Mouse (Mus musculus) T-helper 2 cell (primary cell): ENCODE results near the gene Hoxb1.

ENCODE experiments used
- in situ Hi-C: fragments of 300-600 bp; cut with MboI, MseI; formaldehyde crosslinking; loops from one replicate; pipeline ENCODE4 v1.15.1; 2025; ENCODE audit warnings: high pct_unique_total_duplicates

Gene Hoxb1

GRCm38 (mm10) chr11:96333241-96334001, 32.1 kb upstream of the Hoxb1 start:
- in situ Hi-C loops, result no loop called here

- in situ Hi-C loops, result no loop called here
Observed at GRCm38 (mm10) chr11:96334002-96334364, 31.6 kb upstream of the Hoxb1 start.

GRCm38 (mm10) chr11:96334998-96335397, 30.6 kb upstream of the Hoxb1 start:
- in situ Hi-C loops, result no loop called here

GRCm38 (mm10) chr11:96336597-96336996, 29.0 kb upstream of the Hoxb1 start:
- in situ Hi-C loops, result no loop called here

GRCm38 (mm10) chr11:96337026-96337425, 28.5 kb upstream of the Hoxb1 start:
- in situ Hi-C loops, result no loop called here

- in situ Hi-C loops, result no loop called here
Observed at GRCm38 (mm10) chr11:96338957-96339855, 26.3 kb upstream of the Hoxb1 start.

- in situ Hi-C loops, result no loop called here
Observed at GRCm38 (mm10) chr11:96340698-96341365, 24.7 kb upstream of the Hoxb1 start.

GRCm38 (mm10) chr11:96341701-96342575, 23.6 kb upstream of the Hoxb1 start:
- in situ Hi-C loops, result no loop called here

- in situ Hi-C loops, result no loop called here
Observed at GRCm38 (mm10) chr11:96342576-96342930, 23.0 kb upstream of the Hoxb1 start.

- in situ Hi-C loops, result no loop called here
Observed at GRCm38 (mm10) chr11:96343206-96343745, 22.3 kb upstream of the Hoxb1 start.

- in situ Hi-C loops, result no loop called here
Observed at GRCm38 (mm10) chr11:96344061-96344877, 21.3 kb upstream of the Hoxb1 start.

- in situ Hi-C loops, result no loop called here
Observed at GRCm38 (mm10) chr11:96344878-96345159, 20.7 kb upstream of the Hoxb1 start.

- in situ Hi-C loops, result no loop called here
Observed at GRCm38 (mm10) chr11:96345220-96345892, 20.2 kb upstream of the Hoxb1 start.

- in situ Hi-C loops, result no loop called here
Observed at GRCm38 (mm10) chr11:96345893-96346806, 19.4 kb upstream of the Hoxb1 start.

GRCm38 (mm10) chr11:96346916-96347520, 18.5 kb upstream of the Hoxb1 start:
- in situ Hi-C loops, result no loop called here

GRCm38 (mm10) chr11:96347717-96348116, 17.8 kb upstream of the Hoxb1 start:
- in situ Hi-C loops, result no loop called here

- in situ Hi-C loops, result no loop called here
Observed at GRCm38 (mm10) chr11:96348141-96348928, 17.2 kb upstream of the Hoxb1 start.

- in situ Hi-C loops, result no loop called here
Observed at GRCm38 (mm10) chr11:96348988-96349387, 16.6 kb upstream of the Hoxb1 start.
